Mouse (Mus musculus) C2C12 (cell line): ENCODE measurements around the gene Dppa3. TPM values are rescaled to one million over a fixed set of nuclear protein-coding genes. Genes with fewer than 3 reads are reported as not detected.

Source experiments
- H3K27me3 ChIP-seq: one replicate; pipeline ENCODE4 v1.6.1; 2011; ENCODE audit not compliant: control insufficient read depth, insufficient read depth, insufficient read length
- H3K36me3 ChIP-seq: one replicate; pipeline ENCODE4 v1.6.1; 2011; ENCODE audit not compliant: control insufficient read depth, insufficient read depth
- H3K4me3 ChIP-seq: one replicate; pipeline ENCODE4 v1.5.1; 2011; ENCODE audit warnings: mild to moderate bottlenecking, control low read depth; ENCODE audit not compliant: poor library complexity, insufficient read depth, severe bottlenecking
- H3K79me2 ChIP-seq: one replicate; pipeline ENCODE4 v1.6.1; 2011; ENCODE audit not compliant: control insufficient read depth, insufficient read depth
- H3K79me3 ChIP-seq: one replicate; pipeline ENCODE4 v1.6.1; 2011; ENCODE audit warnings: low read depth, control low read depth
- H3ac ChIP-seq: one replicate; pipeline ENCODE3; 2011; ENCODE audit warnings: low read depth; ENCODE audit not compliant: control insufficient read depth, insufficient read length
- CEBPB ChIP-seq: IDR thresholded peaks from one replicate; pipeline ENCODE4 v1.6.1; 2011; ENCODE audit warnings: low read depth, mild to moderate bottlenecking, control low read depth, moderate library complexity
- FOSL1 ChIP-seq: IDR thresholded peaks from one replicate; pipeline ENCODE4 v1.8.0; 2011; ENCODE audit warnings: mild to moderate bottlenecking, low read length; ENCODE audit not compliant: poor library complexity, insufficient read depth, severe bottlenecking
- USF1 ChIP-seq: IDR thresholded peaks from one replicate; pipeline ENCODE4 v1.6.1; 2011; ENCODE audit warnings: low read depth, mild to moderate bottlenecking, control low read depth, moderate library complexity
- polyA plus RNA-seq: library from polyadenylated mRNA; unstranded; fragments of >200 nt; fragmentation: generic; extraction: Trizol; gene quantifications from one replicate; pipeline ENCODE4 v1.2.1, GENCODE M21; 2012; ENCODE audit warnings: missing spikeins

The Dppa3 gene
- polyA plus RNA-seq, 1 experiment, result not detected

DNA sequence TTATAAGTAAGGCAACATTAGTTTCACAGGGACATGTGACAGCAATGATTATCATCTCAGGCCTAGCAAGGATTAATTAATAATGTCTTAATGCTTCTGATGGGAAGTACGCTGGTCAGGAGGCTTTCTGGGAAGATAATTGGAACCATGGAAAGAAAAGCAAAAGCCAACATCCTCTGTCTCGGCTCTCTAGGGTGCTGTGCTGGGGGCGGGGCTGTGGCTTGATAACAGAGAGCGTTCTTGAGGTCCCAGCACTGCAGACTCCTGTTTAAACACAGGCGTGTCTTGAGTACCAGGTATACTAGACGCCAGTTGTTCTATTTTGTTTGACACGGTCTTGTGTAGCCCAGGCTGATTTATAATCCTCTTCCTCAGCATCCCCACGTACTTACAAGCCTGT lies 46.5 kb downstream of the Dppa3 start:
- Histone ChIP-seq H3K36me3 (no peaks in the 10 kb centered on the region), H3K4me3 (no peak overlapping the region)

More for the DNA sequence above, 46.5 kb downstream of the Dppa3 start:
- TF ChIP-seq FOSL1 (no peak), CEBPB (no peak), USF1 (no peak)
- no peaks in the 10 kb centered on the region for H3K79me3 ChIP-seq
- no peaks in the 10 kb centered on the region for H3K79me2 ChIP-seq
- no peak overlapping the region for H3ac ChIP-seq
- peaks cover 4% of the 10 kb centered on the region for H3K27me3 ChIP-seq

Other genes with a start within 250 kb of the Dppa3 start
- gene Rimklb, start 127.6 kb upstream of the Dppa3 start, polyA plus RNA-seq, result not detected
- gene Mfap5, start 120.6 kb upstream of the Dppa3 start, polyA plus RNA-seq, result 0.26 TPM
- not detected for gene Aicda, start 72.6 kb upstream of the Dppa3 start, polyA plus RNA-seq
- 1.1 TPM for gene Apobec1, start 24.0 kb upstream of the Dppa3 start, polyA plus RNA-seq
- gene Gdf3, start 16.3 kb upstream of the Dppa3 start, polyA plus RNA-seq, result not detected
- gene Nanog, start 81.1 kb downstream of the Dppa3 start, polyA plus RNA-seq, result 0.27 TPM
- 0.66 TPM for gene Slc2a3, start 175.2 kb downstream of the Dppa3 start, polyA plus RNA-seq
- gene Foxj2, start 193.5 kb downstream of the Dppa3 start, polyA plus RNA-seq, result 6.5 TPM
- 0.91 TPM for gene C3ar1, start 229.8 kb downstream of the Dppa3 start, polyA plus RNA-seq
- 17.7 TPM for gene Necap1, start 248.1 kb downstream of the Dppa3 start, polyA plus RNA-seq